Mouse (Mus musculus) liver, postnatal 0 days (tissue): Measurements from ENCODE around the gene Arf1.

Source experiments
- CTCF ChIP-seq: sonication (generic); IDR thresholded peaks from 2 replicates; pipeline ENCODE4 v1.5.1; 2016; ENCODE audit warnings: antibody characterized with exemption, low read depth
- EP300 ChIP-seq: IDR thresholded peaks from 2 replicates; pipeline ENCODE4 v1.6.1; 2016; ENCODE audit warnings: antibody characterized with exemption, low read depth, mild to moderate bottlenecking

DNA sequence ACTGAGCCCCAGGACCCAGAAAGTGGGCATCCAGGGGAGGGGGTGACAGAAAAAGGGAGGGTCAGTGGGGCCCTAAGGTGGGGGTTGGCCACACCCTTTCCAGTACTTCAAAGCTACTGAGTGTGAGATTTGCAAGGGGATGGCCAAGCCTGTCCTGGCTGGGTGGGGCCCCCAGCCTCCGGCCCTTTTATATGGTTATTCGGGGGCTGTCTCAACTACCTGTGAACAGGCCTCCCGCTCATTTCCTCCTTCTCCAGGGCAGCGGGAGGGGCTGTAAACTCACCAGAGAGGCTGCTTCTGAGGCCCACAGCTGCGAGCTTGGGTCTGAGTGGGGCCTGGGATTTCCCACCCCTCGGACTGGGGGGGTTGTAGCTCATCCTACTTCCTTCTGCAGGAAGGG, 15.8 kb upstream of the Arf1 start:
- TF ChIP-seq CTCF, result no peak
- TF ChIP-seq EP300, result no peak
